Mouse (Mus musculus) CD4-positive, CD25-positive, alpha-beta regulatory T cell, adult 4 months (primary cell): ENCODE measurements around the gene Rdh11. TPM values are rescaled to one million over a fixed set of nuclear protein-coding genes. Genes with fewer than 3 reads are reported as not detected.
"Not testable (repeated sequence)": the region's sequence is repeated elsewhere in the genome, so short reads cannot be mapped to it uniquely, and the experiment has no call there.

Experiments used
- ATAC-seq: one replicate; pipeline ENCODE4 v1.8.0; 2017
- polyA plus RNA-seq, 2 experiments: library from polyadenylated mRNA; unstranded; fragments of 100-300 nt; shearing (Covaris generic); gene quantifications; one replicate each; pipeline ENCODE4 v1.2.1; 2017

The Rdh11 gene
- 10 to 100 TPM; 16.0 to 19.2 TPM for polyA plus RNA-seq

GRCm38 (mm10) chr12:79192193-79192592 lies at the start of gene Rdh11:
Gene Rdh11, minus strand, starts transcription at chr12:79192293.
- ATAC-seq: no peak

- no peak for ATAC-seq
These were observed 43.5 kb upstream of the Rdh11 start for GRCm38 (mm10) chr12:79235485-79236080.

GRCm38 (mm10) chr12:79217511-79217910 lies 25.4 kb upstream of the Rdh11 start:
- no peak for ATAC-seq

- ATAC-seq: no peak
These were observed 19.4 kb upstream of the Rdh11 start for GRCm38 (mm10) chr12:79211447-79211846.

- peak; percentile 99 for ATAC-seq
These were observed 16.8 kb upstream of the Rdh11 start, which contains the start of gene Rdh12 for GRCm38 (mm10) chr12:79208703-79209464. Gene Rdh12, plus strand, starts transcription at chr12:79208914.

- ATAC-seq: no peak
These were observed 9.8 kb upstream of the Rdh11 start for GRCm38 (mm10) chr12:79201882-79202281.

GRCm38 (mm10) chr12:79197105-79197504 lies 5.0 kb upstream of the Rdh11 start:
- ATAC-seq: no peak

- ATAC-seq: peak; percentile 15
These were observed 1.3 kb upstream of the Rdh11 start for GRCm38 (mm10) chr12:79193441-79193840.

- ATAC-seq: peak; percentile 96
These were observed 392 bp downstream of the Rdh11 start for GRCm38 (mm10) chr12:79191701-79192100.

GRCm38 (mm10) chr12:79190931-79191673 lies 991 bp downstream of the Rdh11 start:
- ATAC-seq: peak; percentile 75

- not testable (repeated sequence) for ATAC-seq
These were observed 6.9 kb downstream of the Rdh11 start for GRCm38 (mm10) chr12:79185160-79185559.

GRCm38 (mm10) chr12:79175998-79176397 lies 16.1 kb downstream of the Rdh11 start:
- no peak for ATAC-seq

- ATAC-seq: no peak
These were observed 18.4 kb downstream of the Rdh11 start for GRCm38 (mm10) chr12:79173721-79174120.

GRCm38 (mm10) chr12:79172019-79172941 lies 19.8 kb downstream of the Rdh11 start, which contains the start of gene Vti1b:
Gene Vti1b, minus strand, starts transcription at chr12:79172667.
- peak; percentile 94 for ATAC-seq

GRCm38 (mm10) chr12:79171269-79171995 lies 20.7 kb downstream of the Rdh11 start:
- no peak for ATAC-seq

- ATAC-seq: no peak
These were observed 21.7 kb downstream of the Rdh11 start for GRCm38 (mm10) chr12:79170421-79170820.

GRCm38 (mm10) chr12:79169173-79169572 lies 22.9 kb downstream of the Rdh11 start:
- no peak for ATAC-seq

- no peak for ATAC-seq
These were observed 29.2 kb downstream of the Rdh11 start for GRCm38 (mm10) chr12:79162876-79163275.

- ATAC-seq: no peak
These were observed 42.4 kb downstream of the Rdh11 start for GRCm38 (mm10) chr12:79149653-79150052.

- ATAC-seq: no peak
These were observed 50.7 kb downstream of the Rdh11 start for GRCm38 (mm10) chr12:79141384-79141783.

- ATAC-seq: no peak
These were observed 51.3 kb downstream of the Rdh11 start for GRCm38 (mm10) chr12:79140811-79141210.
